9 mouse cellular contexts compared by ENCODE assay signal in the genomic region with DNA sequence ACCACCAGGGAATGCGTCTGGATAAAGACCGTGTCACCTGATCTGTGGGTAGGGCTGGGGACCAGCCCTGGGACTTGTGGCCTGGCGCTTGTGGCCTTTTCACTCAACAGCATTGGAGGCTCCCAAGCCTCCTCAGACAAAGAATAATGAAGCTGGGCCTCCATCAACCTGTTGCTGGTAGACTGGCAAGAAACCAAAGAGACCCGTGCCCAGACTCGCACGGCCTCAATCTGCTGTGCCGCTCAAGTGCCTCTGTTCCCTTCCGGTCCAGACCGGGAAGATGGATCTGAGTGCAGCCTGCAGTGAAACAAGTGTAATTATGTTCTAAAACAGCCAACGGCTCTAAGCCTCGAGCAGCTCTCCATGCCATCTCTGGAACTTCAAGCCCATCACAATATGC. TPM values are rescaled to one million over a fixed set of nuclear protein-coding genes. Genes with fewer than 3 reads are reported as not detected.
DNase-seq lines count a peak whose midpoint lies in the region; ATAC-seq lines count a peak whose summit lies in the region.
"Had no signal": no experiment of that assay in that cellular context is flagged by ENCODE, and none has a peak within 500 bp of the region (broad histone marks: within the 10 kb centered on the region; RNA-seq: fewer than 3 reads in every experiment).

No protein-coding gene starts in this region.

- no peak for DNase-seq in heart, embryonic 10.5 days (ENCODE audit: low spot score)
- DNase-seq in heart, postnatal 4 days = no peak
- DNase-seq in midbrain, embryonic 11.5 days (ENCODE audit: low spot score, missing footprints) = peak; percentile 83
- no peak for DNase-seq in right cerebral cortex, adult 18-20 months
- no peak for DNase-seq in urinary bladder, postnatal 4 days (ENCODE audit: low spot score in 2 of 2)
- DNase-seq in adrenal gland, adult 8-10 months = no peak
- DNase-seq: adrenal gland, postnatal 25 days had no signal

- peak overlapping the region; percentile 42; the same call in 1 of the 2 replicates for H3K27ac ChIP-seq in heart, embryonic 10.5 days
- H3K27ac ChIP-seq in brown adipose tissue, adult 24 weeks (replicated peaks; ENCODE audit: low read depth, low read length) = peak overlapping the region; percentile 62
- H3K27ac ChIP-seq in hindbrain, embryonic 12.5 days = peak overlapping the region; percentile 36; the same call in 1 of the 2 replicates
- no peak overlapping the region for H3K27ac ChIP-seq in midbrain, embryonic 11.5 days (ENCODE audit: low read depth, low read length)

- peak overlapping the region; percentile 23; the same call in 1 of the 2 replicates for H3K9ac ChIP-seq in hindbrain, embryonic 12.5 days
- no peak overlapping the region for H3K9ac ChIP-seq in midbrain, embryonic 11.5 days (ENCODE audit: low read length)

- ATAC-seq in hindbrain, embryonic 12.5 days (ENCODE audit: low FRiP score) = no peak
- no peak for ATAC-seq in midbrain, embryonic 11.5 days (ENCODE audit: low FRiP score)

- H3K4me1 ChIP-seq in heart, embryonic 10.5 days = peaks cover 76% of the 10 kb centered on the region
- H3K4me1 ChIP-seq in brown adipose tissue, adult 24 weeks (ENCODE audit: control insufficient read depth, insufficient read depth, insufficient read length, low read length) = peaks cover 51% of the 10 kb centered on the region
- peaks cover 72% of the 10 kb centered on the region for H3K4me1 ChIP-seq in hindbrain, embryonic 12.5 days
- peaks cover 67% of the 10 kb centered on the region for H3K4me1 ChIP-seq in midbrain, embryonic 11.5 days (ENCODE audit: control insufficient read depth, insufficient read depth, low read length)

- peak overlapping the region; percentile 38 for H3K4me3 ChIP-seq in heart, embryonic 10.5 days
- peak overlapping the region; percentile 41 for H3K4me3 ChIP-seq in brown adipose tissue, adult 24 weeks (ENCODE audit: insufficient read depth, low read depth, low read length)
- no peak overlapping the region for H3K4me3 ChIP-seq in hindbrain, embryonic 12.5 days
- H3K4me3 ChIP-seq in midbrain, embryonic 11.5 days (ENCODE audit: low read depth, low read length) = no peak overlapping the region

- WGBS in heart, embryonic 10.5 days = 61% methylated on average over 11 of the region's 11 CpGs
- WGBS in hindbrain, embryonic 12.5 days = 61% methylated on average over 11 of the region's 11 CpGs
- 68% methylated on average over 11 of the region's 11 CpGs for WGBS in midbrain, embryonic 11.5 days

- H3K27me3 ChIP-seq in heart, embryonic 10.5 days (ENCODE audit: insufficient read depth, poor library complexity, severe bottlenecking) = no peaks in the 10 kb centered on the region
- H3K27me3 ChIP-seq in hindbrain, embryonic 12.5 days = no peaks in the 10 kb centered on the region
- H3K27me3 ChIP-seq in midbrain, embryonic 11.5 days (ENCODE audit: control insufficient read depth, insufficient read depth, low read length) = no peaks in the 10 kb centered on the region

- H3K4me2 ChIP-seq in hindbrain, embryonic 12.5 days (replicated peaks) = peak overlapping the region; percentile 53
- peak overlapping the region; percentile 29; the same call in 1 of the 2 replicates for H3K4me2 ChIP-seq in midbrain, embryonic 11.5 days

- H3K36me3 ChIP-seq in heart, embryonic 10.5 days = peaks cover 9% of the 10 kb centered on the region
- H3K36me3 ChIP-seq in hindbrain, embryonic 12.5 days = no peaks in the 10 kb centered on the region
- no peaks in the 10 kb centered on the region for H3K36me3 ChIP-seq in midbrain, embryonic 11.5 days (ENCODE audit: control insufficient read depth, insufficient read depth, low read length)

- H3K9me3 ChIP-seq in heart, embryonic 10.5 days = no peaks in the 10 kb centered on the region
- H3K9me3 ChIP-seq in hindbrain, embryonic 12.5 days (replicated peaks) = no peaks in the 10 kb centered on the region
- H3K9me3 ChIP-seq in midbrain, embryonic 11.5 days (ENCODE audit: control insufficient read depth, low read length) = no peaks in the 10 kb centered on the region

RNA-seq across cellular contexts. Expression of gene Vgll4, which starts 52.7 kb away (rescaled TPM):
- polyA plus RNA-seq in heart, embryonic 10.5 days (2016; fragmentation: Nextera tagmentation; extraction: Ambion mirVana) = 58.5 and 76.8 TPM in 2 replicates
- 10 to 100 TPM; 37.4 to 40.4 TPM for total RNA-seq in heart, postnatal 4 days (2021)
- 59.1 and 73.9 TPM in 2 replicates for polyA plus RNA-seq in brown adipose tissue, adult 24 weeks (2012; ENCODE audit: insufficient read depth, insufficient read length, missing spikeins)
- polyA plus RNA-seq in hindbrain, embryonic 12.5 days (2016; fragmentation: Nextera tagmentation; extraction: Ambion mirVana) = 94.2 and 94.3 TPM in 2 replicates
- 48.6 and 54.8 TPM in 2 replicates for polyA plus RNA-seq in midbrain, embryonic 11.5 days (2014; fragmentation: Nextera tagmentation; extraction: Ambion mirVana)
- 10 to 100 TPM; 43.0 to 49.5 (median 45.6) TPM for total RNA-seq in adrenal gland, adult 8-10 months (2022)

Comparison
In these comparisons a context has a peak if more than half of its experiments do, and no peak if none do; other contexts are left out.
1. H3K4me3 ChIP-seq: peak in heart, embryonic 10.5 days (single experiment) and brown adipose tissue, adult 24 weeks (single experiment); none in hindbrain, embryonic 12.5 days (single experiment) and midbrain, embryonic 11.5 days (single experiment).